Mouse (Mus musculus): Measurements from ENCODE around the gene Nif3l1.

Nif3l1 gene

DNA sequence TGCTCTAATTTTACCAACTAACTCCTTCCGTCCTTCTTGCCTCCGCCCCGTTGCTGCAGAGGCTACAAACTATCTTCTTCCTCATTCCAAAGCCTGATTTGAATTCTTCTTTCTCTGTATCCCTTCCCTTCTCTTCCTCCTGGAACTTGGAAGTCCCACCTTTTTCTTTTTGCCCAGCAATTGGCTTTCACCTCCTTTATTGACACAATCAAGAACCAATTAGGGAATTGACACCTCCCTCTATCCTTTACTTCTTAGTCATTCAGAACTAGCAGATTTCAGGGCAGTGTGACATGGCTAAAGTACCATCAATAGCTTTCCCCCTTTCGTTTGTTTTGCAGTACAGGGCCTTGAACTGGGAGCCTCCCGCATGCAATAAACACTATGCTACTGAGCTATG lies 13.2 kb downstream of the Nif3l1 start:
- DNase-seq (ENCODE audit: low spot score), result no peak

DNA sequence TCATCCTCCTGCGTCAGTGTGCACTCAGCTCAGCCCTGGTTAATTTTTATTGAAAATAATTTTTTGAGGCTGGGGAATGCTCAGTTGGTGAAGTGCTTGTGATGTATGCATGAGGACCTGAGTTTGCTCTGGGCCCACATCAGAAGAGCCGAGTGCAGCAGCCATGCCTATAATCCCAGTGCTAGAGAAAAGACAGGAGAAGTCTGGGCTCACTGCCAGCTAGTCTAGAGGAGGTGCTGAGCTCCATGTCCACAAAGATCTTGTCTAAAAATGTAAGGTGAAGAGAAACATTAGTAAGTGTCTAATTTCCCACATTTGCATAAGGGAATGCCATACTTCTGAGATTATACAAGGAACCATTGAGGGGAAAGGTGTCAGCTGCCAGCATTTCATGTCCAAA lies 13.9 kb downstream of the Nif3l1 start:
- no peak for DNase-seq (ENCODE audit: low spot score)

- no peak for DNase-seq (ENCODE audit: low spot score)
These were observed 15.6 kb downstream of the Nif3l1 start for GRCm38 (mm10) chr1:58460566-58460965.

DNA sequence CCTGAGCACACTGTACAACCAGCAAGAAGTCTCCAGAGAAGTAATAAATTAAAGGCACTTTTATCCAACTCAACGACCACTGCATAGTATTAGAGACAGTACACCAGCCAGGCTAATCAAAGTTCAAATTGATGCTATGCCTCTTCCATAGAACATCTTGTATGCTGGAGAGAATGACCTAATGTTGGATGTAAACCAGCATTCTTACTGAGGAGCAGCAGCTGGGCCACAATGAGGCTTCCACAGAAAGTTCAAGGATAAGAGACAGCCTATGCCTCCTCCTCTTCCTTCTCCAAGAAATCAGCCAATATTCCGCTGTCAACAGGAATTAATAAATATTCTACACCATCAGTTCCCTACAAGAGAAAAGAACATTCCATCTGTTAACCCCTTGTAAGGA lies 19.0 kb downstream of the Nif3l1 start:
- no peak for DNase-seq (ENCODE audit: low spot score)

DNA sequence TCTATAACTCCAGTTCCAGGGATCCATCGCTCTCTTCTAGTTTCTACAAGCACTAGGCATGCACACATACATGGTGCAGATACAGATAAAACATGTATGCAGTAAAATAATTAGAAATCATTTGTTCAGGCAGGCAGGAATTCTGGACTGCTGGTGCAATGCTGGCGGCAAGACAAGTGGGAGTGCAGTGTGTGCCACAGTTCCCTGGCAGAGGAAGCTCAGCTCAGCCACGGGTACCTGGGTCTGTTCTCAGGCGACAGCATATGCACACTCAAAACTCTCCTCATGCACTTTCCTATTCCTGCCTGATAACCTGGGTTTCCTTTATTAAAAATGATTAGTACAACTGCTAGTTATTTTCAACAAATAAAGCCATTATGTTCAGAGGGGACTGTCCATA lies 20.1 kb downstream of the Nif3l1 start:
- DNase-seq (ENCODE audit: low spot score), result no peak

GRCm38 (mm10) chr1:58465561-58465960 lies 20.6 kb downstream of the Nif3l1 start:
- DNase-seq (ENCODE audit: low spot score), result no peak

DNA sequence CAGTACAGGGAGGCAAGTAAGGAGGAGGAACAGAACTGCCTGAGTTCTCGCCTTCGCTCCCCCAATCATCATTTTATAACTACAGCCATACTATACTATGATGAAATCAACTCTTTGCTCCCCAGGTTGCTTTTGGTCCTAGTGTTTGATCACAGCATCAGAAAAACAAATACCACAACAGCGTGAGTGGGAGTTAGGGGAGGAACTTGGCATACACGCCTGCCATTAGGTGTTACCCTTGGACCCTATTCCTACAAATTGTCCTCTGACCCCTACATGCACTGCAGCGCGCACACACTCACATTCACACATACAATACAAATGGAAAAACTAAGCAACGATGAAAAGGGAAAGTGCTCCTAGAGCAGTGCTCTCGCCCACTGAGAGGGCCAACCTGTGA lies 30.7 kb downstream of the Nif3l1 start:
- no peak for DNase-seq (ENCODE audit: low spot score)

GRCm38 (mm10) chr1:58482647-58483046 lies 37.7 kb downstream of the Nif3l1 start:
- no peak for DNase-seq (ENCODE audit: low spot score)

- DNase-seq (ENCODE audit: low spot score), result no peak
These were observed 50.7 kb downstream of the Nif3l1 start for GRCm38 (mm10) chr1:58495603-58496002.

GRCm38 (mm10) chr1:58497678-58498077 lies 52.7 kb downstream of the Nif3l1 start:
- DNase-seq (ENCODE audit: low spot score), result no peak

- DNase-seq (ENCODE audit: low spot score), result no peak
These were observed 53.8 kb downstream of the Nif3l1 start for GRCm38 (mm10) chr1:58498758-58499157.

DNA sequence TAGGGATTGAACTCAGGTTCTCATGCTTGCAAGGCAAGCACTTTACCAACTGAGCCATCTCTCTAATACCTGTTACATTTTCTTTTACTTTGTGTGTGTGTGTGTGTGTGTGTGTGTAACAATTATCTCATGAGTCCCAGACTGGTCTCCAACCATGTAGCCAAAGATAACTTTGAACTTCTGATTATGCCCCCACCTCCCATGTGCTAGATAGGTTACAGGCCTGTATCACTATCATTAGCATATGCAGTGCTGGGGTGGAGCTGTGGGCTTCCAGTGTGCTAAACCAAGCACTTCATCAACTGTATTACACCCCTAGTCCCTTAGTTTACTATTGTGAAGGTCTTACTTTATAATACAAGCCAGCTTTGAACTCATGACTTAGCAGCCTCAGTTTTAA lies 58.2 kb downstream of the Nif3l1 start:
- DNase-seq (ENCODE audit: low spot score), result no peak

GRCm38 (mm10) chr1:58503793-58504370 lies 58.9 kb downstream of the Nif3l1 start:
- DNase-seq (ENCODE audit: low spot score), result no peak

DNA sequence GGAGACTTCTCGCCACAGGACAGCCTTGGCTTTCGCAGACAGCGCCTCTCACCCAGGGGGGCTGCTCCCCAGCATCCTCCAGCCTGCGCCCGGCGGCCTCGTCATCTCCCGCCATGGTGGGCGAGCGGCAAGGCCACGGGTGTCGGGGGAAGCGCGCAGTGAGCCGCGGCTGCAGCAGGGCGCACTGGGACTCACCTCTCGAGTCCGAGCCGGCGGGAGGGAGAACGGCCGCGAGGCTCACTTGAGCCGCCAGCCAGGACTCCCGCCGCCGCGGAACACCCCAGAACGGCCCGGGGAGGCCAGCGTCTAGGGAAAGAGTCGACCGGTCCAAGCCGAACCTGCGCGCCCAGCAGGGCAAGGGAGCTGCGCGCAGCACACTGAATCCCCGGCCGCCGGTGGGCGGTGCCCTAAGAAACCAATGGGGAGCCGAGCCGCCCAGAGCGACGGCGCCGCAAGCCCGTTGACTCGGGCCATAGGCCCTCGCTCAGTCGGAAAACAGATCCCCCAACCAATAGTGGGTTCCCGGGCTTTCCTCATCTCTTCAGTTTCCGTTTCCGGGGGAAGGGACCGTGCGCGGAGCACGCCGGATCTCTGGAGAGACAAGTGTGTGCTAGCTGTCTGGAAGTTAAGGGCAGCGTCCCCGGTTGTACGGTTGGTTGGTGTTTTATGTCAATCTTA lies 59.8 kb downstream of the Nif3l1 start, which contains the start of gene Orc2:
Gene Orc2 (minus strand): TSS at position 533 of the 678 bp plus-strand sequence.
- peak; percentile 94 for DNase-seq (ENCODE audit: low spot score)

DNA sequence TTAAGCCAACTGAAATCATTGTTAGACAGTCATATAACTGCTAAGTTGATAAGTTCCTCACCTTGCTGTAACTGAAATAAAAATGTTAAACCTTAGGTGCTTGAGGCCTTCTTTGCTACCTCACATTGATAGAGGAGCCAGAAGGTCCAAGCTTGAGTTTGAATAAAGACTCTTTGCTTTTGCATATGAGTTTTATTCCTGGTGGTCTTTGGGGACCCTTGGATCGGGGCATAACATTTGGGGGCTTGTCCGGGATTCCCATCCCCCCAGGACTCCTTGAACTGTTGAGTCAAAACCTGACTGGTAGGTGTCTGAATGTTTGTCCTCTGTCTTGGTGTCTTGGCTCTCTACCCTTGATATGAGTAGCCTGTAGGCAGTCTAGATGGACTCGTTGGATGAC lies 62.3 kb downstream of the Nif3l1 start:
- DNase-seq (ENCODE audit: low spot score), result no peak
